Mouse (Mus musculus) bone marrow macrophage, adult 2 months (primary cell): ENCODE measurements around the gene Tmem262.

Experiments used
- CTCF ChIP-seq: IDR thresholded peaks from 2 replicates; pipeline ENCODE4 v1.5.1; 2012; ENCODE audit warnings: low read depth, mild to moderate bottlenecking, low read length, moderate library complexity
- POLR2A ChIP-seq: IDR thresholded peaks from 2 replicates; pipeline ENCODE4 v1.6.1; 2012; ENCODE audit warnings: mild to moderate bottlenecking, low read depth, low read length, borderline replicate concordance

GRCm38 (mm10) chr19:6076564-6077393 lies 3.1 kb upstream of the Tmem262 start, which contains the start of gene Vps51:
- TF ChIP-seq CTCF = no peak
- TF ChIP-seq POLR2A = no peak
